Mouse (Mus musculus) adrenal gland, postnatal 25 days (tissue): ENCODE results near the gene Strbp. TPM values are rescaled to one million over a fixed set of nuclear protein-coding genes. Genes with fewer than 3 reads are reported as not detected.

Experiments
- DNase-seq: peaks from one replicate; pipeline ENCODE4 v3.0.0; 2021; ENCODE audit warnings: mixed read lengths
- total RNA-seq: library from RNA; stranded (reverse); gene quantifications from 2 replicates; pipeline ENCODE4 v1.2.3, GENCODE M21; 2021

Strbp gene
- total RNA-seq, 1 experiment from 2014 or later, result 91.4 TPM

- peak; percentile 37 for DNase-seq
Observed at GRCm38 (mm10) chr2:37702301-37703172, 1.1 kb downstream of the Strbp start.

GRCm38 (mm10) chr2:37689064-37689615 is 14.5 kb downstream of the Strbp start:
- no peak for DNase-seq

DNA sequence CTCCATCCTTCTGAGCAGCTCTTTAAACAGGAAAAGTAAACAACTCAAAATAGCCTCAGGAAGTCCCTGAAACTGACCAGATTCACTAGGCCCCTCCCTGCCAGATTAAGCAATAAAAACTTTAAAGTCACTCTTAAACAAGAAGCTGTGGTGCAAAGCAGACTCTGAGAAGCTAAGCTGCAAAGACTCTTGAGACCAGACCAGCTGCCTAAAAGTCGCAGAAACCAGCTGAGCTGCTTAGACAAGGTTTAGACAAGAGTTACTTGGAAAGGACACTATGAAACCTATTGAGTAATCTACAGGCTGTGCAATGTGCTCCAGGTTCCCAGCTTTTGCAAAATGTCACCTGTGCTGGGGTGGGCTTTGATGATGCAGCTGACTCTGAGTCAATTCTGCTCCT is 16.6 kb downstream of the Strbp start:
- no peak for DNase-seq

DNA sequence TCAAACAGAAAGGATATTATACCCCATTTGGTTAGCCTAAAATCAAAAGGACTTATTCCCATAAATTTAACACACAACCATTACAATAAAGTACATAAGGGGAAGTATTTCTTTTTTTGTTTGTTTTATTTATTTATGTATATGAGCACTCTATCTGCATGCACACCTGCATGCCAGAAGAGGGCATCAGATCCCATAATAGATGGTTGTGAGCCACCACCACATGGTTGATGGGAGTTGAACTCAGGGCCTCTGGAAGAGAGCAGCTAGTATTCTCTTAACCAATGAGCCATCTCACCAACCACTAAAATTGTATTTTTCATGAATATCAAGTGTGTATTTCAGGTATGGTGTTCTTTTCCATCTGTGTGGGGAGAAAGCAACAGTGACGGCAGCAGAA is 18.8 kb downstream of the Strbp start:
- no peak for DNase-seq

- DNase-seq, result no peak
Observed at GRCm38 (mm10) chr2:37682197-37682811, 21.4 kb downstream of the Strbp start.

DNA sequence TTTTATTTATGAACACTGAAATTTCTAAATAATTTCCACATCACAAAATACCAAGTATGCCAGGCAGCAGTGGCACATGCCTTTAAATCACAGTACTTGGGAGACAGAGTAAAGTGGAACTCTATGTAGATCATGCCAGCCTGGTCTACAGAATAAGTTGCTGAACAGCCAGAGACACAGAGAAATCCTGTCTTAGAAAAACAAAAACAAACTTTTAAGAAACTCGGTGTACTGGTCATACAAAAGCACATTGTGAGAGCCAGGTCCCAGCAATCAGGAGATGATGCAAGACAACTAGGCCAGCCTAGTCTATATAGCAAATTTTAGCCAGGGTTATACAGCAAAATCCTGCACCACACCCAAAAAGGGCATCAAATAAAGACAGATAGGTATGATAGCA is 52.6 kb downstream of the Strbp start:
- DNase-seq, result no peak

GRCm38 (mm10) chr2:37649590-37649989 is 54.1 kb downstream of the Strbp start:
- no peak for DNase-seq

DNA sequence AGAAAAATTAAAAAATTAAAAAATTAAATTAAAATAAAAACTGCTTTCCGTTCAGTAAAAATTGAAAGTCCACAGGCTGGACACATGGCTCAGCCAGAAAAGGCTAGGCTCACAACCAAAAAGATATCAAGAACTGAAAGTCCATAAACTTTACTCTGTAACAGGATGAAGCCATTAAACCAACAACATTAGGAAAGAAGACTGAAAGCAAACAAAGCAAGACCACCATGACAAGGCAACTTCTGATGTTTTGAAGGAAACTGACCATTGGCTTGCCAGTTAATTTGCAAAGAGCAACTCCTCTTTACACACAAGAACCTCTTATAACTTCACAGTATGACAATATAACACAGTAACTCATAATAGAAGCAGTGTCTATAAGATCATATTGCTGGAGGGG is 54.7 kb downstream of the Strbp start:
- no peak for DNase-seq

- DNase-seq, result no peak
Observed at GRCm38 (mm10) chr2:37623343-37623742, 80.3 kb downstream of the Strbp start.

DNA sequence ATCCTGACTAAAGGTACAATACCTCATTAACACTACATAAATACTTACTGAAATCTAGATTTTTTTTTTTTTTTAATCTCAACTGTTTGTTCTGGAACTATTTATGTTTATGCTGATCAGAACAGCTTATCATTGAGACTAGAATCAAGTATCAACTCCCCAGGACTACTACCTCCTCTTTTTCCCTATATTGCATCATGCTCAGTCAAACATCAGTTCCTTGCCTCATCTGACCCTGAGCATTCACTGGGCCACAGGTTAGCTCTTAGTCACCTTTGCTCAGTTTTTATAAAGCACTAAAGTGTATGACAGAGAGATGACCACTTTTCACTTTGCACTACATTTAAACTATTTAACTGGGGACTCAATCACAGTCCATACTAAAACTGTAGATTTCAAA is 115.7 kb downstream of the Strbp start:
- DNase-seq, result no peak

GRCm38 (mm10) chr2:37578185-37578584 is 125.5 kb downstream of the Strbp start:
- DNase-seq, result no peak

DNA sequence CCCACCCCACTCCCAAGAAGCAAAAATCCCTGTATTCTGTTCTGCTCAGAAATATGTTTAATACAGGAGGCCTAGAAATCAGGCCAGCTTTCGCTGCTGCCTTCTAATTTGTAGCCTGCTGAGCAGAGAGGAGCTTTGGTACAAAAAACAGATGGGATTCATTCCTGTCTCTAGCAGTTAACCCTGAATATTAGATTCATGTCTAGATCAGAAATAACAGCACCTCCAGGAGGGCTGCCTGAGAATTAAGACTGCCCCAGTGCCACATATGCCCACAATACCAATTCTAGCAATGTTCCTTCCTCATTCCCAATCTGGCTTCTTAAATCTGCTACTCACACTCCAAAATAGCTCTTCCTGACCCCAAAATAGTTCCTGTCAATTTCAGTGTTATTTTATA is 127.0 kb downstream of the Strbp start:
- DNase-seq, result no peak

DNA sequence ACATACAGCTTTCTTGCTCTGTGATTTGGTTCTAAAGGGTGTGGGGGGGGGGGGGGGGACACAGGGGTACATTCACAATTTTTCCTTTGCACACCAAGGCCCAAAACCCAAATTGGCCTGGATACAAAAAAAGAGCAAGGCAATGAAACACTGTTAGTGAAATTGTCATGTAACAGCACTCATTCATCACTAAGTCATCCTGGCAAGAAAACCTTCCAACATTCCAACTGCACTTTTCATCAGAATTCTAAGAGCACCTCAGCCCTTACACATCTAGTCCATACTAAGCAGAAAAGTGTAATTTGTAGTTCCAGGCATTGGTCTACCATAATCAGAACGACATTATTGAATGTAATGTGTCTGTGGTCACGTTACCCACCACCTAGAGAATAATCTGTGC is 131.5 kb downstream of the Strbp start:
- no peak for DNase-seq

- no peak for DNase-seq
Observed at GRCm38 (mm10) chr2:37570703-37571102, 133.0 kb downstream of the Strbp start.

- no peak for DNase-seq
Observed at GRCm38 (mm10) chr2:37569888-37570287, 133.8 kb downstream of the Strbp start.

- no peak for DNase-seq
Observed at GRCm38 (mm10) chr2:37566035-37566434, 137.6 kb downstream of the Strbp start.

DNA sequence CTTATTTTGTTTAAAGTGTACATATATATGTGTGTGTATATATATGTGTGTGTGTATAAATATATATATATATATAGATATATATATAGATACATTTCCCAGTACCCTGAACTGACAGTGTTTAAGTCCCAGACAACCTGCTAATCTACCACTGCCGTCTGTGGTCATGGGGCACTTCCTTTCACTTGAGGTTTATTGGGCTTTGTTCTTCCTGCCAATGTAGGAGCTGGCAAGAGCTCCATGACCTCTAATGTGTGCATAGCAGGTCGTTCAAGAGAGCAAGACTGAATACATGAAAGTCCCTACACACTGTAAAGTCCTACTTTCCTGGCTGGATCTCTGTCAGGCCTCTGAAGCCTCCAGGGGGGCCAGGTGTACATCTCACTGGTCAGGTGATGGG is 138.1 kb downstream of the Strbp start:
- no peak for DNase-seq

DNA sequence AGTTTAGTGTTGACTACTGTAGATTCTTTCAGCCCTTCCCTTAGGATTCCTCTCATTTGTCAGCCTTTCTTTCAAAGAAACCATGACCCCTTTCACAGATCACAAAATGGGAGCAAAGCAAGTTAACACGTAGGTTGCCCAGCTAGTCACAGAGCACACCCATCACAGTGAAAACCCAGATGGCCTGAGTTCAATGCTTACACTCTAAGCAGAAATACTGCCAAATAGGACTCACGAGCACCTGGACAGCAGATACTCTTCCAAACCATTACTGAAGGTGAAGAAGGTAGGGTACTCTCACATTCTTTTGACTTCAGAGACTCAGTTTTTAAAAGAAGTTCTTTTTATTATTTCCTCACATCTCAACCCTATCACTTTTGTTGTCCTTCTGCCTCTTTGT is 147.3 kb downstream of the Strbp start:
- no peak for DNase-seq

DNA sequence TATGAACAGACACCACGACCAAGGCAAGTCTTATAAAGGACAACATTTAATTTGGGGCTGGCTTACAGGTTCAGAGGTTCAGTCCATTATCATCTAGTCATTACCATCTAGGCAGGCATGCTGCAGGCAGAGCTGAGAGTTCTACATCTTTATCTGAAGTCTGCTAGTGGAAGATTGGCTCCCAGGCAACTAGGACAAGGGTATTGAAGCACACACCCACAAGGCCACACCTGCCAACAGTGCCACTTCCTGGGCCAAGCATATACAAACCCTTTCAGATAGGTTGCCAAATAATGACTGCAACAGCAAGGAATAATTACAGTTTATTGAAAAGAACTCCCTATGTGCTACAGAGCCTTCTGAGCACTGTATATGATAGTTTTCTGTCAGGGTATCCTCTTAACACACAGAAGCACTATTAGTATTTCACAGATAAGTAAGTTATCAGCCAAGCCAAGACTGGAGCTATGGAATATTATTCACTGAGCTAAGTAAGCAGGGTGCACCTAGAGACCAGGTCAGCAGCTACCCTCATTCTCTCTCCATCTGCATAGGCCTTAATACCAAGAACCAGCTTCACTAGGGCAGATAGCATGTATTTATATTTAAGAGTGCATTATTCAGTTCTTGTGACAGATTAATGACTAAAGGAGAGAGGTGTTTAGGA is 154.2 kb downstream of the Strbp start:
- DNase-seq, result no peak

- no peak for DNase-seq
Observed at GRCm38 (mm10) chr2:37531639-37532038, 172.0 kb downstream of the Strbp start.

DNA sequence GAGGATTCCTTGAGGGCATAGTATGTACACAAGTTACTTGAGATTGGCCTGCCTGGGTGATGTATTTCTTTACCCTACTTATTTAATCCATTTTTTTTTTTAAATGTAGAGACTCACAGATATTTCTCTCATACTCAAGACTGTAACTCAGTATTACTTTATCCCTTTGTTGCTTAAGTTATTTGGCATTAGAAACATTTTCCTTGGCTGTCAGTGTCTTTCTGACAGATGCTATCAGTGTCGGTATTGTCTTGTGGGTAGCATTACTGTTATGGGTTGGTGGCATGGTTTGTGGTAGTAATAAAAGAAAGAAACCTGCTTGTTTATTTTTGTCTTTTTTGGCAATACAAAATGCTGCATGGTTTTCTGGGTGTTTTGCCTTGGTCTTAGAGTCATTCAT is 172.9 kb downstream of the Strbp start:
- no peak for DNase-seq

GRCm38 (mm10) chr2:37529397-37529796 is 174.3 kb downstream of the Strbp start:
- no peak for DNase-seq

GRCm38 (mm10) chr2:37527587-37527986 is 176.1 kb downstream of the Strbp start:
- DNase-seq, result no peak
